Mouse (Mus musculus) kidney, adult 9 months (tissue): ENCODE measurements around the gene Hsd11b1.

Experiments
- DNase-seq: peaks from one replicate; pipeline ENCODE4 v3.0.0; 2022

Gene Hsd11b1

DNA sequence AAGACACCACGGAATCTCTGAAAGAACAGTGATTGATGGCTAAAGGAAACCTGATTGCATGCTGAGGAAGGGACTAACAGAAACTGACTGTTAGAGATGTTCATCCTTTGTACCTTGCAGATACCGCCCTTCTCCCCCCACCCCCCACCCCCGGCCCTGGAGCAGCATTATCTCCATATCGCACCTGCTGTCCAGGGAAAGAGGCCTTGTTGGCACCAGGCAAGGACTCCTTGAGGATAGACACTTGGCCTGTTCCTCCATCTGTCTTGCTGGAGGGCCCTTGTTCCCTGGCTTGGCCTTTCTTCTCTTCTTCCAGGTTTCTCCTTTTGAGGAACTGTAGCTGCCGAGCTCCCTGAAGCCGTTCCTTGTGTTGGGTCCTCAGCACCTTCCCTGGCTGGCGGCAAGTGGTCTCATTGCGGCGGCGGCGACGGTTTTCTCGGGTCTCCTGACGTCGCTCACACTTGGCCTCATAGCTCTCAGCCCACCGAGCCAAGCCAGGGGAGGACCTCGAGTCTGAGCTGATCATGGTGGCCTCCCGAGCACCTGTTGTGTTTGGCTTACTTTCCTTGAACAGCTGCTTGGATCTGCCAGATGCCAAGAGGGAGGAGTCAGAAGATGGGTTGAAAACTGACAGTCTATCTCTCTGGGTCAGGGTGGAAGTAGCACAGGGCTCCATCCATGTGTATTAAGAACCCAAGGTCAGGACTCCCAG lies 66.2 kb downstream of the Hsd11b1 start:
- DNase-seq: no peak

DNA sequence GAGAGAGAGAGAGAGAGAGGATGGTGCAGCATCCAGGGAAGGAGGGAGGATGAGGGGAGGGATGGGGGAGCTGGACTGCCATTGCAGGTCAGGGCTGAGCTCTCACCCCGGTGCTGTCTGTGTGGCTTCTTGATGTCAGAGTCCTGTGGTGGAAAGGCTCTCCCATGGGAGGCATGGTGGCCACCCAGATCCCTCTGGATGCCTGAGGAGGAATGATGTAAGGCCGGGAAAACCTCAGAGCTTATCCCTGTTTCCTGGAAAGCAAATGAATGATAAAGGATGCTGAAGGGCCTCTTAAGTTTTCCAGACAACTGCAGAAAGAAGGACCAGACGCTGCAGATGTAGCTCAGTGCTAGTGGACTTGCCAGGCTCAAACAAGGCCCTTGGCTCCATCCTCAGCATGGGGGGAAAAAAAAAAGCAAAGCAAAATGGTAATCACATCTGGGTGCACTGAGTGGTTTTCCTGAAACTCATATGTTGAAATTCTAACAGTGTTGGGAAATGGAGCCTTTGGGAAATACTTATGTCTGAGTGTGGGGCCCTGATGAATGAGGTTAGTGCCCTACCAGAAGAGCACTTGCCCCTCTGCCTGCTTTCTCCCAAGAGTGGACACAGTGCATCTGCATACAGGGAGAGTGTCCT lies 68.6 kb downstream of the Hsd11b1 start:
- DNase-seq: no peak

DNA sequence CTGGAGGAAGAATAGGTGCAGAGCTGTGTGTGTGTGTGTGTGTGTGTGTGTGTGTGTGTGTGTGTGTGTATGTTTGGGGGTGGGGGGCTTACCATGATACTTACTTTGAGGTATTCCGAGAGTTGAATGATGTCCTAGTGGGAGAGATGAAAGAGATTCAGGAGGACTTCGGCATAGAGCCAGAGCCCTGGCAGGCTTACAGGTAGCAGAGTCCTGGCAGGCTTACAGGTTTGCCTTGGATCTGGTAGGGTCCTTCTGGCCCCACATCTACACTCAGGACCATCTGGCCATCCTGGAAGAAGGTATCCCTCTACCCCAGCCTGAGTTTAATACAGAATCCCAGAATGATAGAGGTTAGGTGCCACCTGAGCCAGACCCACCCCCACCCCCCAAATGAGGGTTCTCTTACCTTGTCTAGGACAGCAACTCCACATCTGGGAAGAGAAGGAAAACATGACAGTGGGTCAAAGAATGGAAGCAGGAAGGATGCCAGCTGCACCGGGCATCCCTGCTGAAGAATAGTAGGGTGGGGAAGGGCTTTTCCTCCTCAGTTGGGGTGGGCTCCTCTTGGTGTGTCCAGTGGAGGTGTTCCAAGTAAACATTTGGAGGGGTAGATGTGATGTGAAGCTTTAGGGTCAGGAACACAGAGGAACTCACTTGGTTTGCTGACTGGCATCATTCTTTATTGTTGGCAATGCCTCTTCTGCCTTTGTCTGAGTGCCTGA lies 69.3 kb downstream of the Hsd11b1 start:
- DNase-seq: no peak

DNA sequence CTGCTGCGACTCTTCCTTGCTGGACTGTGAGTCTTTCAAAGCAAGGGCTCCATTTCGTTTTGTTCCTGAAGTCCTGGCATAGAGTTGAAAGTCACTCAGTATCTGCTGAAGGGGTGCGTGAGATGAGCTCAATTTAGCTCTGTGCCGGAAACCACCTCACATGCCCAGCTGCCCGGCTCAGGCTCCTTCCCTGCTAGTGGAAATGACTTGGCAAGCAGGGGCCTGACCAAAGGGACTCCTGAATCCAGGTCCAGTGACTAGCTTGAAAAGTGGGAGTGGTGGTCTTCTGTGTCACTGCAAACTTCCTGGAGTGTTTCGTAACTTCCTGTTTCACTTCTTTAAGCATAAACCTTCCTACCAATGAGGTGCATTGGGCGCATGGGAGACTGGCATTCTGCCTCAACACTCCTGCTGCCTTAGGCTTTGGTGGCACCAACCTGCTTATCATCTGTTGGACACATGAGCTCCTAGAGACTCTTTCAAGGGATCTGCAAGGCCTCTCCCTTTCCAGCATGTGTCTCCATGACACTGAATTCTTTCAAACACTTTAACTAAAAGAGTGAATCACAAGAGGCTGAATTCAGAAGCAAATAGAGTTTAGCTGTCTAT lies 72.1 kb downstream of the Hsd11b1 start:
- DNase-seq: no peak

DNA sequence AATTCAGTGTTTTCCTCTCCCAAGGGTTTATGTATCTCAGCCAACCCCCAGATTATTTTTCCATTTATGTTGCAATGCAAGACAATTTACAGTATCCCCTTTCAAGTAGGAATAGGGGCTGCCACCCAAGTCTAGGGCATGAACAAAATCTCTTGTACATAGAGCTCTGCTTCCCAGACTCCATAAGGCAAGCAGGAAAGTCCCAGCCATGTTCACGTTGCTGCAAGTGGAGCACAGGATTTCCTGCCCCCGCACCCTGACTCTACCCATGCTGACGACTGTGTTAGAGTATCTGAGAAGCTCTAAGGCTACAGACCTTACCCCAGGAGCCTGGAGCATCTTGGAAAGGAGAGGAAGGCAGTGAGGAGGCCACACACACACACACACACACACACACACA lies 74.1 kb downstream of the Hsd11b1 start:
- no peak for DNase-seq

DNA sequence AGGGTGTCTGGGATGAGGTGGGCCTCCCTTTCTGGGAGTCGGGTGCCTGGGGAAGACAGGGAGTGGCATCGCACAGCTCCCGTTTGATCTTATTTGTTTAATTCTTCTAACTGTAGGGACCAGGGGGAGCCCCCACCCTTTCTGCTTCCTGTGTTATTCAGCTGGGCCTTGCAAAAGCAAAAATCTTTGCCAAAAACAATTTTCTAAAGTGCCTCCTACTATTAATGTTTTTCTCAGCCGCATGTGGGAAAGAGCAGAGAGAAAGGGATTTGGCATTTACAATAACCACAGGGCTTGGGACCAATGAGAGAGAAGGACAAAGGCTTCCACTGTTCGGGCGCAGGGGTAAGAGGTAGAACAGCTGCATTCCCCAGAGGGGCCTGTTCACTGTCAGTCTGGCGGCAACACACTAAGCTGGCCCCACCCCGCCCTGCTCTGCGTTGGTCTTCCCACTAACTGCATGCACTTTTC lies 74.7 kb downstream of the Hsd11b1 start:
- DNase-seq: no peak

DNA sequence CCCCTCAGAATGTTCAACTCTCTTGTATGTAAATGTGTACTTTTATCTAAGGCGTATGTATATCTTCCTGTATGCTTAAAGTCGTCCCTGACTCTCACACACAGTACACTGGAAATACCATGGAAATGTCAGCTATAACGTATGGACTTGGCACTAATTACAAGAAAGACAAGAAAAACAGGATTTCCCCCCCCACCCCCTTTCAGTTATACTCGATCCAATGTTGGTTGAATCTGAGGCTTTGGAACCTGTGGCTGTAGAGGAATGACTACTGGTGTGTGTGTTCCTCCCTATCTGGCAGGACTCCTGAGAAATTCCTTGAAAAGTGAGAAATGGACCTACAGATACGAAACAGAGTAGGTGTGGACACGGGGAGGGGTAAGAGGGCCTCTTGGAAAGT lies 75.6 kb downstream of the Hsd11b1 start:
- DNase-seq: no peak

DNA sequence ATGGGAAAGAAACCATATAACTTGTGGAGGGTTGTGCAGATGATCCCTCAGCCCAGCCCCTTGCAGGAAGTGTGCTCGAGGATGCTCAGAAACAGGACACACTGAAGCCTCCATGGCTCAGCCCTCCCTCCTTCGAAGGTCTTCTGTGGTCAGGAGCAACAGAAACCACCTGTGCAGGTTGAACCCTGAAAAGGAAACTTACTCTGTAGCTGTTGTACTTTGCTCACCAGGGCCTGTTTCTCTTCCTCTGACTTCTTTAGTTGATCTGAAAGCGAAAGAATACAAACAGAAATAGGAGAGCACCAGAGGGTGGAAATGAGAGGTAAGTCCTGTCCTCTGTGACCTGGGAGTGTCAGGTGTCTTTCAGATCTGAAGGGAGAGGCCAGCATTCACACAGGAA lies 82.8 kb downstream of the Hsd11b1 start:
- DNase-seq: no peak

DNA sequence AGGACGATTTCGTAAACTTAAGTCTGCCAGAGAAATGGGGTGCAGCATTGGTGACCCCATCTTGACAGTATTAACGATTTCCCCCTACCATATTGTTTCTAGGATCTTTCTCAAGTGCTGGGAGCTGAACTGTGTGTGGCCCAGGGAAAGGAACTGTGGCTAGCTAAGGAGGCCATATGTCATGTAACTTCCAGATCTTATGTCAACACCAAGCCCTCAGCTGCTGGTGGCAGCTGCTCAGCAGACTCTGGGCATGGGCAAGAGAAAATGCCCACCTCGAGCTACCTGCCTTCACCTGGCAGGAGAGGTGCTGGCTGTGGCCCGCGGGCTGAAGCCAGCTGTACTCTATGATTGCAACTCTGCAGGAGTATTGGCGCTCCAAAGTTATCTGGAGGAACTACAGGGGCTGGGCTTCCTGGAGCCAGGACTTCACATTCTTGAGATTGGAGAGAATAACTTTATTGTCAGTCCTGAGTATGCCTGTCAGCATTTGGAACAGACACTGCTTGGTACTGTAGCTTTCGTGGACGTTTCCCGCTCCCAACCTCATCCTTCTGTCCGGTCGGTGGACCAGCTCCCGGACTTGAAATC lies 89.6 kb downstream of the Hsd11b1 start:
- DNase-seq: no peak

DNA sequence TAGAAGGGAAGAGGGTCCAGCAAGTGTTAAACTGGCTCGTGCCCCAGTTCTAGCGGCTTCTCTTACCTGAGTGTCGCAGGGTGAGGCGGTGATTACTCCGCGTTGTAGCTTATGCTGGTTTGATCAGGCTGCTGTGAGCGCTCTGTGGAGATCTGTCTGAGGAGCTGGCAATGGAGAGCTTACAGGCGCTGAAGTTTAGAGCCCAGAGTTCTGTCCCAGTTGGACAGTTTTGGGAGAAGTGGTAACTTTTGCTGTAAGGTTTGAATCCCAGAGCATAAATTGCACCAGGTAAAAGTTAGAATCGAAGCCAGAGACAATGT lies 90.1 kb downstream of the Hsd11b1 start:
- no peak for DNase-seq

DNA sequence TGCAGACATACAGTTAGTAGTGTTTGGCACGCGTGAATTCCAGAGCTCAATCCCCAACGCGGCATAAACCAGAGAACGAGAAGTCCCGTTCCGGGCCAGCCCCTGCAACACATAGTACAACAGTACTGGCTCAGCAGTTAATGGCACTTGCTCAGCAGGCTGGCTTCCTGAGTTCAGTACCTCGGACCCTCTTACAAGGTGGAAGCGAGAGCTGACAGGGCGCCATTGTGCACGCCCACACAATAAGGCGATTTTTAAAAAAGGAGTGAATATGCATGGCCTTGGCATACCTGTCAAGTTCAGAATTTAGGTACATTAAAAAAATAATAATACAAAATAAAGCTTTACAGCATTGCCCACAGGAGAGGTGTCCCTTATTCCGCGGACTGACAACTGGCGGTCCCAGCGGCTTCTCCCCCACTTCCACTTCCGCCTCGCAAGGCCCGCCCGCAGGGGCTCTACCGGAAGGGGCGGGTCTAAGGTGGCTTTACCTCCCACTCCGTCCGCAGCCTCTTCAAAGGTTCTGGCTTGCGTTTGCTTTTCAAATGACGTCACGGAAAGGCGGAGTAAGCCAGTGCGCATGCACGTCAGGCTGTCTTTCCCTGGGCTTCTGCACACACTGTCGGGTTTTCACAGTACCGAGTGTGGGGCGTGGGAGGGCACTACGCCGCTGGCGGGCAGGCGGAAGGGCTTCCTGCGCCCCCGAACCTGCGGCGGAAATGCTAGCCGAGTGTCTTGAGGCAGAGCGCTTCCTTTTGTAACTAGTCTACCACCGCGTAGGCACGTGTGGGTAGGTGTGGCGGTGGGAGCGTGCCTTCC lies 90.7 kb downstream of the Hsd11b1 start:
- peak; percentile 98 for DNase-seq
